Mouse (Mus musculus): ENCODE measurements at regions not wholly inside any gene's neighbourhood (a gene's known extent, or its start where the extent isn't known, plus 50 kb on each side); places are given as distances from the start of the nearest gene placed in this dataset.

DNA sequence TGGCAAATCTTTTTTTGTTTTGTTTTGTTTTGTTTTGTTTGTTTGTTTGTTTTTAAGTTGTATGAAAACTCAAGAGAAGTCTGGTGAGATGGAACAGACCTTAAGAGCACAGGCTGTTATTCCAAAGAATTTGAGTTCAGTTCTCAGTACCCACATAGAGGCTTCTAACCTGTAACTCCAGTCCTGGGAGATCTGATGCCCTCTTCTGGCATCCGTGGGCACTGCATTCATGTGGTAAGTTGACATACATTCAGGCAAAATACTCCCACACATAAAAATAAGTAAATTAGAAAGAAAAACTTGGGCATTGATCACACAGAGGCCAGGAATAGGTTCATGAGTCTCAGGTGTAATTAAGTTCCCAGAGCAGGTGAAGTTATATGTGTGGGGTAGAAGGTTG lies 977.5 kb upstream of the Gm7489 start:
- peak; percentile 37 to 45 (median 44) for TF ChIP-seq CTCF (IDR thresholded peaks at IDR 0.05 in 2 of 3, conservative IDR thresholded peaks at IDR 0.05 in 1 of 3; ENCODE audit: control insufficient read depth in 1 of 3, insufficient read depth in 1 of 3, low read depth in 2 of 3, low read length in 3 of 3, poor library complexity in 1 of 3, severe bottlenecking in 1 of 3)
- TF ChIP-seq JUND (IDR thresholded peaks at IDR 0.05; ENCODE audit: low read depth, low read length), result no peak
- no peak for TF ChIP-seq ZNF384 (IDR thresholded peaks at IDR 0.05; ENCODE audit: low read depth, low read length)
- TF ChIP-seq ZC3H11A (IDR thresholded peaks at IDR 0.05; ENCODE audit: low read depth, low read length), result no peak
- TF ChIP-seq USF2 (IDR thresholded peaks at IDR 0.05; ENCODE audit: borderline replicate concordance in 1 of 2, insufficient read depth in 1 of 2, low read depth in 1 of 2, low read length in 2 of 2), result no peak
- TF ChIP-seq POLR2A (IDR thresholded peaks at IDR 0.05; ENCODE audit: control insufficient read depth in 1 of 2, insufficient read depth in 1 of 2, low read depth in 1 of 2, low read length in 2 of 2, poor library complexity in 1 of 2), result no peak
- no peak for TF ChIP-seq MXI1 (IDR thresholded peaks at IDR 0.05; ENCODE audit: low read depth, low read length)
- peak; percentile 31 for TF ChIP-seq RAD21 (IDR thresholded peaks at IDR 0.05; ENCODE audit: low read depth, low read length)
- no peak for TF ChIP-seq CHD2 (IDR thresholded peaks at IDR 0.05; ENCODE audit: low read length)
- no peak for TF ChIP-seq CHD1 (IDR thresholded peaks at IDR 0.05; ENCODE audit: low read depth, low read length)
- TF ChIP-seq TCF12 (IDR thresholded peaks at IDR 0.05; ENCODE audit: low read depth, low read length), result no peak
- TF ChIP-seq E2F4 (IDR thresholded peaks at IDR 0.05; ENCODE audit: borderline replicate concordance, low read depth, low read length), result no peak
- no peak for TF ChIP-seq TAL1 (IDR thresholded peaks at IDR 0.05; ENCODE audit: low read length)
- no peak for TF ChIP-seq USF1 (IDR thresholded peaks at IDR 0.05; ENCODE audit: low read depth, low read length)

Measured in MEL (cell line).